Mouse (Mus musculus): ENCODE results near the gene Slu7. TPM values are rescaled to one million over a fixed set of nuclear protein-coding genes. Genes with fewer than 3 reads are reported as not detected.

The Slu7 gene
- polyA plus RNA-seq, 1 experiment from 2014 or later: 31.6 TPM

DNA sequence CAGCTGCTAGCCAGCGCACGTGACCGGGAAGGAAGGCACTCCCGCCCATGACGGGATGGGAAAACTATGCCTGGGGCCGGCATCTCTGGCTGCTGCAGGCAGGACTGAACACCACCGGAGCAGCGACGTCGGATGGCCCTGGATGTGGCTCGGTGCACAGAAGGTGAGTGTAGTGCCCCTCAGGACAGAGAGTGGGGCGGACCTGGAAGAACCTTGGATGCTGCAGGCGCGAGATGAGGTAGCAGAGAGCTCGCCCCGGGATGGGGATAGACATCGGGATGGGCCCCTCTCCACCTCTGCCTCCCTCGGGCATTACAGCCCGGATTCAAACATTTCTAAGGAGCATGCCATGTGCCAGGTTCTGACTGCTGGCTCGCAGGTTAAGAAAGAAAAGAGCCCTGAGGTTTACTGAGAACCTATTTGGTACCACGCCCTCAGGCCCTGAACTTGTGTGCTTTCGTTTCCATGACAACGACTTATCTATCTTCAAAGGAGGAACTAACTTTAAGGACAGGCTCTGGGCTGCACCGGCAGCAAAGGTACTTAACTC is 40.8 kb downstream of the Slu7 start, which contains the start of gene C1qtnf2:
Gene C1qtnf2, plus strand, starts transcription at position 52 of the 550 bp plus-strand sequence.
- peak; percentile 27; the same call in 1 of the 2 replicates for ATAC-seq
- peaks cover 10% of the 10 kb centered on the region for H3K4me1 ChIP-seq
- no peak within 1 kb of the TSS; the same call in 1 of the 2 replicates for H3K4me3 ChIP-seq
- H3K36me3 ChIP-seq: no peaks in the 10 kb centered on the region
- H3K9ac ChIP-seq: no peak within 1 kb of the TSS
- H3K27me3 ChIP-seq (replicated peaks): peaks cover 4% of the 10 kb centered on the region
- peak within 1 kb of the TSS; percentile 49 for H3K4me2 ChIP-seq
- H3K27ac ChIP-seq: no peak within 1 kb of the TSS
- no peaks in the 10 kb centered on the region for H3K9me3 ChIP-seq (replicated peaks)
- 7% methylated on average over 24 of the region's 24 CpGs for WGBS (ENCODE audit: insufficient replicate concordance)

DNA sequence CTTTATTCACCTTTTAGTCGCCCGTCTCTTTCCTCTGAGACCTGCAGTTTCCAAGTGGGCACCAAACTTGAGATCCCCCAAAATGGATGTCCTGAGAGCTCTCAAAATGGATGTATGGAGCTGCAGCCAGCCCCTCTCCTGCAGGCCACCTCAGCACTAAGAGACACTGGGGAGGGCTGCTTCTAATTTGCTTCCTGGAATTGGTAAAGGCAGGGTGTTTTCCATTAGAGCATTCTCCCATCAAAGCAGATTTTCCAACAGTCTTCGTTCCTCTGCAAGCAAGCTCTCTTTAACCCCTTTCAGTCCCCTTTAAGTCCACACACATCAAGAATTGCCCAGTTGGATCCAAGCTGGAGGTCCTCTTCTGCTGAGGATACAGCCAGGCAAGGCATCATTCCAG is 45.8 kb downstream of the Slu7 start:
- H3K27me3 ChIP-seq (replicated peaks): 0 out of 2 replicates have a peak, but pooled peaks cover 8% of the 10 kb centered on the region
- no peak overlapping the region for H3K4me3 ChIP-seq
- no peak overlapping the region for H3K4me2 ChIP-seq
- no peak for ATAC-seq
- peaks cover 14% of the 10 kb centered on the region for H3K4me1 ChIP-seq
- H3K9me3 ChIP-seq (replicated peaks): no peaks in the 10 kb centered on the region
- no peak overlapping the region for H3K9ac ChIP-seq
- no peaks in the 10 kb centered on the region for H3K36me3 ChIP-seq
- H3K27ac ChIP-seq: no peak overlapping the region
- WGBS (ENCODE audit: insufficient replicate concordance): 69% methylated on average over 3 of the region's 3 CpGs

DNA sequence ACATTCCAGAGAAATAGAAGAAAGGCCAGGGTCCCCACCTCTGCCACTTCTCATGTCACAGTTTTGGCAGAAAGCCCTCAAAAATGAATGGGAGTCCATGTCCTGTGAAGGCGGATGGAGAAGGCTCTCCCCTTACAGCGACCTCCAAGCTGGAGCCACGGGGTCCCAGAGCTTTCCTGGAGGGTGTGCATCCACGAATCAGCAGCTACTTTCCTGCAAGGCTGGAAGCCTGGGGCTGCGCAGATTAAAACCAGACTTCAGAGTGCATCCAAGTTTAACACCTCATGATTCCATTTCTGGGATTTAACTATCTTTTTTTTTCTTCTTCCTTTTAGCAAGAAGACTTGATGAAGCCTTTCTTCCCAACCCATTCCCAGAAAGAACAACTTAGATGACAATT is 47.0 kb downstream of the Slu7 start:
- 34% methylated on average over 5 of the region's 5 CpGs for WGBS (ENCODE audit: insufficient replicate concordance)

DNA sequence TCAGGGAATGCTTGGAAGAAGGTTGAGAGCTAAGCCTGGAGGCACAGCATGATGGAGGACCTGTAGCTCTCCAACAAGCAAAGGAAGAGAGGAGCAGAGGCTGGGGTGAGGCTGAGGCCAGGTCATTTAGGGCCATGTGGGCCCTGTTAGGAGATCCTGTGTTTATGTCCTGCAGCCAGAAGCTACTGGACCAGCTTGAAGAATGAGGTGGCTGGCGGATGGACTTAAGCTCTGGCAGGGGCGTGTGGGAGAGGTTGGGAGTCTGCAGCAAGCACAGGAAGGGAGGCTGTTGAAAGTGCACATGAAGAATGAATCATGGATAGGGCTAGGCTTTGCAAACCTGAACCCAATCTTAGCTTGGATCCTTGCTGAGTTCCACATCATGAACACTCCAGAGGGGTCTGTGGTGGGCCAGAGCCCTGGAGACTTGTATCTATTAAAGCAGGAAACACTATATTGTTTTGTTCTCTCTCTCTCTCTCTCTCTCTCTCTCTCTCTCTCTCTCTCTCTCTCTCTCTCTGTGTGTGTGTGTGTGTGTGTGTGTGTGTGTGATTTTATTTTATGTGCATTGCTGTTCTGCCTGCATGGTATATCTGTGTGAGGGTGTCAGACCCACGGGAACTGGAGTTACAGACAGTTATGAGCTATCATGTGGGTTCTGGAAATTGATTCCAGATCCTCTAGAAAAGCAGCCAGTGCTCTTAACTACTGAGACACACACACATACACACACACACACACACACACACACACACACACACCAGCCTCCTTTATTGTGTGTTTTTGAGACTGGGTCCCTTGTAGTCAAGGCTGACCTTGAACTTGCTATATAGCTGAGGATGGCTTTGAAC is 48.4 kb downstream of the Slu7 start:
- Histone ChIP-seq H3K27ac (no peak overlapping the region), H3K27me3 (replicated peaks) (peaks cover 8% of the 10 kb centered on the region; the same call in 1 of the 2 replicates), H3K9me3 (replicated peaks) (no peaks in the 10 kb centered on the region), H3K4me1 (peaks cover 10% of the 10 kb centered on the region; the same call in 1 of the 2 replicates), H3K4me2 (no peak overlapping the region), H3K36me3 (no peaks in the 10 kb centered on the region), H3K9ac (no peak overlapping the region), H3K4me3 (no peak overlapping the region)
- no peak for ATAC-seq
- 41% methylated on average over 3 of the region's 3 CpGs for WGBS (ENCODE audit: insufficient replicate concordance)

More for the DNA sequence above, 47.0 kb downstream of the Slu7 start:
- H3K9me3 ChIP-seq (replicated peaks): no peaks in the 10 kb centered on the region
- H3K4me3 ChIP-seq: no peak overlapping the region
- H3K4me1 ChIP-seq: peaks cover 10% of the 10 kb centered on the region; the same call in 1 of the 2 replicates
- peaks cover 8% of the 10 kb centered on the region; the same call in 1 of the 2 replicates for H3K27me3 ChIP-seq (replicated peaks)
- no peaks in the 10 kb centered on the region for H3K36me3 ChIP-seq
- ATAC-seq: no peak
- no peak overlapping the region for H3K27ac ChIP-seq
- H3K9ac ChIP-seq: no peak overlapping the region
- no peak overlapping the region for H3K4me2 ChIP-seq

GRCm38 (mm10) chr11:43483122-43483792 is 49.7 kb downstream of the Slu7 start:
- H3K4me2 ChIP-seq: no peak overlapping the region
- no peak overlapping the region for H3K4me3 ChIP-seq
- 49% methylated on average over 6 of the region's 6 CpGs for WGBS (ENCODE audit: insufficient replicate concordance)
- no peak overlapping the region; the same call in 1 of the 2 replicates for H3K27ac ChIP-seq
- no peaks in the 10 kb centered on the region for H3K36me3 ChIP-seq
- peaks cover 8% of the 10 kb centered on the region; the same call in 1 of the 2 replicates for H3K27me3 ChIP-seq (replicated peaks)
- H3K4me1 ChIP-seq: peaks cover 10% of the 10 kb centered on the region; the same call in 1 of the 2 replicates
- no peak for ATAC-seq
- H3K9ac ChIP-seq: no peak overlapping the region
- no peaks in the 10 kb centered on the region for H3K9me3 ChIP-seq (replicated peaks)

DNA sequence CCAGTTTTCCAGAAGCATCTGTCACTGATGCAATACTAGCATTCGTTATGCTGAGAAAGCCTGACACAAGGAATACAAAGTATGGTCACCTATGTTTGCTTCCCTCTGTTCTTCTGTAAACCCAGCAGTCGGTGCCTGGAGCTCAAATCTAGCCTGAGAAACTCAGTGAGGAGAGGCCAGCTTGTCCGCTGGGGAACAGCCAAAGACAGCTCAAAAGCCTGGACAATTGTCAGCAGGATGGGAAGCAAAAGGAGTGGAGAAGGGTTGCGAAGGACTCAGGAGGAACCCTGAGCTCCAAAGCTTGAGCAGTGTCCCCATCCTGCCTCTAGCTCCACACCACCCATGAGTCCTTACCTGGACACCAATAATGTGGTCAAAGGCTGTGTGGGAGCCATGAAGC is 50.5 kb downstream of the Slu7 start:
- no peak for ATAC-seq
- Histone ChIP-seq H3K4me1 (peaks cover 10% of the 10 kb centered on the region; the same call in 1 of the 2 replicates), H3K27ac (no peak overlapping the region), H3K4me3 (no peak overlapping the region), H3K36me3 (no peaks in the 10 kb centered on the region), H3K9ac (no peak overlapping the region), H3K9me3 (replicated peaks) (no peaks in the 10 kb centered on the region), H3K27me3 (replicated peaks) (peaks cover 8% of the 10 kb centered on the region; the same call in 1 of the 2 replicates), H3K4me2 (no peak overlapping the region)
- WGBS (ENCODE audit: insufficient replicate concordance): 66% methylated on average over 4 of the region's 4 CpGs

GRCm38 (mm10) chr11:43484652-43485051 is 51.1 kb downstream of the Slu7 start:
- H3K27ac ChIP-seq: no peak overlapping the region
- no peak for ATAC-seq
- H3K9ac ChIP-seq: no peak overlapping the region
- H3K4me3 ChIP-seq: no peak overlapping the region
- H3K36me3 ChIP-seq: no peaks in the 10 kb centered on the region
- H3K9me3 ChIP-seq (replicated peaks): no peaks in the 10 kb centered on the region
- WGBS (ENCODE audit: insufficient replicate concordance): 32% methylated on average over 11 of the region's 11 CpGs
- H3K4me2 ChIP-seq: no peak overlapping the region
- peaks cover 10% of the 10 kb centered on the region; the same call in 1 of the 2 replicates for H3K4me1 ChIP-seq
- peaks cover 8% of the 10 kb centered on the region; the same call in 1 of the 2 replicates for H3K27me3 ChIP-seq (replicated peaks)

DNA sequence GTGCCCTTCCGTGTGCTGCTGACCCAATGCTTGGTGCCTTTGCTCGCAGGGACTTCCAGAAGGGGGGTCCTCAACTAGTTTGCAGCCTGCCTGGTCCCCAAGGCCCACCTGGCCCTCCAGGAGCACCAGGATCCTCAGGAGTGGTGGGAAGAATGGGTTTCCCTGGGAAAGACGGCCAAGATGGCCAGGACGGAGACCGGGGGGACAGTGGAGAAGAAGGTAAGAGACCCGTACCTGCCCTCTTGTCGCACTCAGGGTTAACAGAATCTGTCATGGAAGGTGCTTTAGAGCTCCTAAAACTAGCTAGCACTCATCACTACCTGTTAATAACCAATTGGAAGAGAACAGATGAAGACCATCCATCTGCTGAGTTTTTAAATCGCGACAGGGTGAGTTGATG is 52.3 kb downstream of the Slu7 start:
- H3K36me3 ChIP-seq: no peaks in the 10 kb centered on the region
- 77% methylated on average over 9 of the region's 9 CpGs for WGBS (ENCODE audit: insufficient replicate concordance)
- no peak overlapping the region for H3K27ac ChIP-seq
- H3K4me1 ChIP-seq: peaks cover 10% of the 10 kb centered on the region; the same call in 1 of the 2 replicates
- H3K4me3 ChIP-seq: no peak overlapping the region
- no peak overlapping the region for H3K4me2 ChIP-seq
- no peak for ATAC-seq
- no peaks in the 10 kb centered on the region for H3K9me3 ChIP-seq (replicated peaks)
- peaks cover 8% of the 10 kb centered on the region; the same call in 1 of the 2 replicates for H3K27me3 ChIP-seq (replicated peaks)
- no peak overlapping the region for H3K9ac ChIP-seq

GRCm38 (mm10) chr11:43492663-43493062 is 59.1 kb downstream of the Slu7 start:
- H3K9ac ChIP-seq: no peak overlapping the region
- ATAC-seq: no peak
- no peaks in the 10 kb centered on the region for H3K27me3 ChIP-seq (replicated peaks)
- WGBS (ENCODE audit: insufficient replicate concordance): 34% methylated on average over 7 of the region's 7 CpGs
- no peaks in the 10 kb centered on the region for H3K9me3 ChIP-seq (replicated peaks)
- H3K36me3 ChIP-seq: no peaks in the 10 kb centered on the region
- no peaks in the 10 kb centered on the region for H3K4me1 ChIP-seq
- H3K4me2 ChIP-seq: no peak overlapping the region
- H3K4me3 ChIP-seq: no peak overlapping the region
- no peak overlapping the region for H3K27ac ChIP-seq

- Histone ChIP-seq H3K9me3 (replicated peaks) (no peaks in the 10 kb centered on the region), H3K36me3 (no peaks in the 10 kb centered on the region), H3K9ac (no peak overlapping the region), H3K27me3 (replicated peaks) (no peaks in the 10 kb centered on the region), H3K4me2 (no peak overlapping the region), H3K27ac (no peak overlapping the region), H3K4me1 (no peaks in the 10 kb centered on the region), H3K4me3 (no peak overlapping the region)
- WGBS (ENCODE audit: insufficient replicate concordance): 24% methylated on average over 6 of the region's 6 CpGs
- ATAC-seq: 0 out of 2 replicates have a peak, but pooled peaks have one; percentile 24
Measured at GRCm38 (mm10) chr11:43493815-43494409, 60.4 kb downstream of the Slu7 start.

DNA sequence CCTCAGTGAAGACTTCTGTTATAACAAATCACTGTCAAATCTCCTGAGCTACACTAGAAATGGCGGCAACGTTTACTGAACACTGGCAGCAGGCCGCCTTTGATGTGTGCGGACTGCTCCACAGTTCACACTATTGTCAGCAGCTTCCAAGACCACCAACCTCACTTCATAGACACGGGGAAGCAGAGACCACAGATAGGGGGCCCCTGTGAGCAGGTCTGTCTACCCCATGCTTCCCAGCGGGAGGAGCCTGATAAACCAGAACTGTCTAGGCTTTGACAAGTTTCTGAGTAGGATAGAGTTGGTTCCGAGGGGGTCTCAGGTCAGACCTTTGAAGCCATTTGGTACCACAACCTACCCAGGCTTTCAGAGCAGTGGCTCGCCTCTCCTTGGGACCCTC is 61.5 kb downstream of the Slu7 start:
- no peaks in the 10 kb centered on the region for H3K4me1 ChIP-seq
- no peaks in the 10 kb centered on the region for H3K9me3 ChIP-seq (replicated peaks)
- no peak overlapping the region for H3K4me2 ChIP-seq
- H3K36me3 ChIP-seq: no peaks in the 10 kb centered on the region
- WGBS (ENCODE audit: insufficient replicate concordance): 50% methylated on average over 8 of the region's 8 CpGs
- no peak overlapping the region for H3K9ac ChIP-seq
- H3K4me3 ChIP-seq: no peak overlapping the region
- H3K27ac ChIP-seq: no peak overlapping the region
- no peaks in the 10 kb centered on the region for H3K27me3 ChIP-seq (replicated peaks)
- no peak for ATAC-seq
